Mouse (Mus musculus) midbrain, embryonic 16.5 days (tissue): ENCODE results near the gene Nufip1. TPM values are rescaled to one million over a fixed set of nuclear protein-coding genes. Genes with fewer than 3 reads are reported as not detected.

Experiments used
- ATAC-seq: fragments of 200-750 bp; cut with Nextera tagmentation; 2 replicates; pipeline ENCODE4 v1.8.0; 2017; ENCODE audit warnings: moderate TSS enrichment
- H3K27ac ChIP-seq: fragments of 300-500 bp; sonication (generic); 2 replicates; pipeline ENCODE4 v1.5.1; 2014; ENCODE audit warnings: mild to moderate bottlenecking, low read length, mixed read lengths
- H3K27me3 ChIP-seq: fragments of 300-500 bp; sonication (generic); 2 replicates; pipeline ENCODE4 v1.6.1; 2014; ENCODE audit warnings: low read depth, low read length, mixed read lengths; ENCODE audit not compliant: control insufficient read depth, insufficient read depth
- H3K36me3 ChIP-seq: fragments of 300-500 bp; sonication (generic); 2 replicates; pipeline ENCODE4 v1.6.1; 2014; ENCODE audit warnings: mild to moderate bottlenecking, low read length, moderate library complexity, mixed read lengths; ENCODE audit not compliant: control insufficient read depth, insufficient read depth
- H3K4me1 ChIP-seq: fragments of 300-500 bp; sonication (generic); 2 replicates; pipeline ENCODE4 v1.6.1; 2014; ENCODE audit warnings: mild to moderate bottlenecking, low read length, mixed read lengths; ENCODE audit not compliant: control insufficient read depth, insufficient read depth
- H3K4me2 ChIP-seq: fragments of 300-500 bp; sonication (generic); 2 replicates; pipeline ENCODE4 v1.6.1; 2014; ENCODE audit warnings: mild to moderate bottlenecking, low read length, mixed read lengths
- H3K4me3 ChIP-seq: fragments of 300-500 bp; sonication (generic); 2 replicates; pipeline ENCODE4 v1.5.1; 2014; ENCODE audit warnings: low read depth, mild to moderate bottlenecking, low read length, moderate library complexity, mixed read lengths
- H3K9ac ChIP-seq: fragments of 300-500 bp; sonication (generic); 2 replicates; pipeline ENCODE4 v1.6.1; 2014; ENCODE audit warnings: low read depth, low read length, mixed read lengths
- H3K9me3 ChIP-seq: fragments of 300-500 bp; sonication (generic); replicated peaks from 2 replicates; pipeline ENCODE4 v1.6.1; 2014; ENCODE audit warnings: mild to moderate bottlenecking, low read length, mixed read lengths; ENCODE audit not compliant: control insufficient read depth, poor library complexity, severe bottlenecking
- WGBS: fragments of 180-500 bp; shearing (Covaris S2); extraction: QIAGEN DNeasy Blood & Tissue Kit; methylation state at CpG from one replicate; pipeline ENCODE4 v1.1.7; 2014; 5-methylcytosine and 5-hydroxymethylcytosine counted together
- polyA plus RNA-seq: library from polyadenylated mRNA; unstranded; fragments of >200 nt; fragmentation: Nextera tagmentation; extraction: Ambion mirVana; gene quantifications from 2 replicates; pipeline ENCODE4 v1.2.1, GENCODE M21; 2015

The Nufip1 gene
- polyA plus RNA-seq, 1 experiment from 2014 or later: 13.4 TPM

DNA sequence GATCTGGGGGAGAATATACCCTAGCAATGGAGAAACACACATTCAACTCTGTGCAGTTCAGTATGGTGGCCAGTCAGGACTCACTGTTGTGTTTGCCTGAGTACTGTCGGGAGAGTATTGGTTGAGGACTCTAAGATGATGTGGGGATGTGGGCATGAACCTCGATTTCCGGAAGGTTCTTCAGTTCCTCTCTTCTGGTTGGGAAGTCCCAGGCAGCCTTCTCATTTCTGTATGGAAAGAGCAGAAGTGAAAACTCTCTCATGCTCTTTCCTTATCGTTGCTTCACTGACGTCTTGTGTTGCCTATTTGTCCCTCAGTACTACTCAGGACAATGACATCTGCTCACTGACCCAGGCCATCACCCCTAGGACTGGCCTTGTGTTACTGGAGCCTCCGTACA is 68.7 kb downstream of the Nufip1 start:
- no peak overlapping the region for H3K27ac ChIP-seq
- H3K9ac ChIP-seq: no peak overlapping the region
- no peak overlapping the region for H3K4me3 ChIP-seq
- no peaks in the 10 kb centered on the region for H3K36me3 ChIP-seq
- no peaks in the 10 kb centered on the region for H3K27me3 ChIP-seq
- no peaks in the 10 kb centered on the region for H3K9me3 ChIP-seq
- no peak for ATAC-seq
- peaks cover 12% of the 10 kb centered on the region for H3K4me1 ChIP-seq
- no peak overlapping the region for H3K4me2 ChIP-seq
- WGBS: 90% methylated on average over 6 of the region's 6 CpGs

- Histone ChIP-seq H3K4me1 (no peaks in the 10 kb centered on the region), H3K9ac (no peak overlapping the region), H3K27ac (no peak overlapping the region), H3K27me3 (no peaks in the 10 kb centered on the region), H3K4me3 (no peak overlapping the region), H3K9me3 (no peaks in the 10 kb centered on the region), H3K36me3 (no peaks in the 10 kb centered on the region), H3K4me2 (no peak overlapping the region)
- WGBS: 81% methylated on average over 5 of the region's 5 CpGs
- ATAC-seq: no peak
Observed at GRCm38 (mm10) chr14:76185358-76185757, 74.7 kb downstream of the Nufip1 start.

DNA sequence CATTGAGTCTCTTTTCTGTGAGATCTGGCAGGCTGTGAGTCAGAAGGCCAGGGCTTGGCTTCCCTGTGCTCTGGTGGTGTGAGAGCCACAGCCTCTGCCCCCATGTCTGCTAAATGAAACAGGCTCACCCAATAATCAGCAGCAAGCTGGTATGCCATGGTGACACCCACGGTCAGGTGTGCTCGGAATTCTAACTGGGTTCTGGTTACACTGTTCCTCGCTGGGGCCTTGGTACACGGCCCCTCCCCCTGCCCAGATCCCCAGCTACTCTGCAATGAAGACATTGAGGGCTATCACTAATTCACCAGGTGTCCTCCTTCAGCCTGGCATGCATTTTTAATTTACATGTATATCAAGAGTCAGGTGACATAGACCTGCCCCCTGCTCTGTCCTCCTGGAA is 75.6 kb downstream of the Nufip1 start:
- Histone ChIP-seq H3K27ac (no peak overlapping the region), H3K4me3 (no peak overlapping the region), H3K9ac (no peak overlapping the region), H3K36me3 (no peaks in the 10 kb centered on the region), H3K4me2 (no peak overlapping the region), H3K27me3 (no peaks in the 10 kb centered on the region), H3K4me1 (no peaks in the 10 kb centered on the region), H3K9me3 (no peaks in the 10 kb centered on the region)
- 75% methylated on average over 4 of the region's 4 CpGs for WGBS
- no peak for ATAC-seq

Other genes starting within 250 kb of the Nufip1 start
- 9.3 and 9.7 TPM in 2 replicates for gene Kctd4, start 155.9 kb upstream of the Nufip1 start, polyA plus RNA-seq
- 37.2 and 39.2 TPM in 2 replicates for gene Gtf2f2, start 100.0 kb upstream of the Nufip1 start, polyA plus RNA-seq
- 13.1 and 14.1 TPM in 2 replicates for gene Gpalpp1, start 131 bp upstream of the Nufip1 start, polyA plus RNA-seq